Mouse (Mus musculus) layer of hippocampus, postnatal 14 days (tissue): Measurements from ENCODE around the gene Cxcl17. TPM values are rescaled to one million over a fixed set of nuclear protein-coding genes. Genes with fewer than 3 reads are reported as not detected.
"Not testable (repeated sequence)": the region's sequence is repeated elsewhere in the genome, so short reads cannot be mapped to it uniquely, and the experiment has no call there.

Source experiments
- DNase-seq, 2 experiments: peaks; one replicate each; pipeline ENCODE4 v3.0.0; 2021 to 2022; ENCODE audit warnings: low spot score in 2 of 2, mixed read lengths in 1 of 2
- total RNA-seq, 2 experiments: library from RNA; stranded (reverse); gene quantifications; 2 replicates each; pipeline ENCODE4 v1.2.3; 2021

Cxcl17 gene
- total RNA-seq, 2 experiments from 2014 or later = not detected

- no peak for DNase-seq
These were observed 14.5 kb upstream of the Cxcl17 start for GRCm38 (mm10) chr7:25427144-25427543.

- DNase-seq = not testable (repeated sequence)
These were observed 13.7 kb upstream of the Cxcl17 start for GRCm38 (mm10) chr7:25426380-25426779.

GRCm38 (mm10) chr7:25424429-25424828 lies 11.7 kb upstream of the Cxcl17 start:
- peak; percentile 82 to 88 for DNase-seq

GRCm38 (mm10) chr7:25422286-25422841 lies 9.7 kb upstream of the Cxcl17 start:
- DNase-seq = peak in 1 of 2 experiments; percentile 18

GRCm38 (mm10) chr7:25419943-25420342 lies 7.3 kb upstream of the Cxcl17 start:
- no peak for DNase-seq

- DNase-seq = no peak
These were observed 6.8 kb upstream of the Cxcl17 start for GRCm38 (mm10) chr7:25419536-25419935.

- no peak for DNase-seq
These were observed 4.9 kb upstream of the Cxcl17 start for GRCm38 (mm10) chr7:25417597-25417996.

- DNase-seq = no peak
These were observed 825 bp downstream of the Cxcl17 start for GRCm38 (mm10) chr7:25411861-25412260.

- DNase-seq = no peak
These were observed 1.6 kb downstream of the Cxcl17 start for GRCm38 (mm10) chr7:25410969-25411615.

GRCm38 (mm10) chr7:25409114-25409760 lies 3.4 kb downstream of the Cxcl17 start:
- DNase-seq = no peak

- no peak for DNase-seq
These were observed 6.2 kb downstream of the Cxcl17 start for GRCm38 (mm10) chr7:25406468-25406867.

- no peak for DNase-seq
These were observed 10.0 kb downstream of the Cxcl17 start for GRCm38 (mm10) chr7:25402671-25403101.

- no peak for DNase-seq
These were observed 10.7 kb downstream of the Cxcl17 start for GRCm38 (mm10) chr7:25401986-25402385.

- DNase-seq = no peak
These were observed 11.1 kb downstream of the Cxcl17 start for GRCm38 (mm10) chr7:25401551-25401950.

GRCm38 (mm10) chr7:25399028-25399427 lies 13.7 kb downstream of the Cxcl17 start:
- DNase-seq = not testable (repeated sequence)

GRCm38 (mm10) chr7:25398610-25399009 lies 14.1 kb downstream of the Cxcl17 start, which contains the start of gene Lipe:
TSS of gene Lipe (minus strand) at chr7:25398710.
- no peak for DNase-seq

- DNase-seq = no peak
These were observed 16.1 kb downstream of the Cxcl17 start for GRCm38 (mm10) chr7:25396621-25397020.

GRCm38 (mm10) chr7:25395558-25396521 lies 16.8 kb downstream of the Cxcl17 start:
- DNase-seq = peak; percentile 97 to 98

GRCm38 (mm10) chr7:25395186-25395557 lies 17.5 kb downstream of the Cxcl17 start:
- DNase-seq = no peak

- no peak for DNase-seq
These were observed 17.9 kb downstream of the Cxcl17 start for GRCm38 (mm10) chr7:25394754-25395153.
